Mouse (Mus musculus): ENCODE data around the gene Clec4g.

GRCm38 (mm10) chr8:3701491-3701890, 19.0 kb downstream of the Clec4g start:
- TF ChIP-seq CTCF (IDR thresholded peaks at IDR 0.05; ENCODE audit: low read depth) (no peak), EP300 (IDR thresholded peaks at IDR 0.05; ENCODE audit: low read depth) (no peak)

All from liver, postnatal 0 days (tissue).